In genomic region chr17:46853281-46853680, GRCm38 (mm10) we compare ENCODE assay signal across 9 mouse cellular contexts. TPM values are rescaled to one million over a fixed set of nuclear protein-coding genes. Genes with fewer than 3 reads are reported as not detected.
DNase-seq lines count a peak whose midpoint lies in the region; ATAC-seq lines count a peak whose summit lies in the region.
"Had no signal": no experiment of that assay in that cellular context is flagged by ENCODE, and none has a peak within 500 bp of the region (broad histone marks: within the 10 kb centered on the region; RNA-seq: fewer than 3 reads in every experiment).

No protein-coding gene starts in this region.

- no peak for ATAC-seq in forebrain, embryonic 12.5 days (ENCODE audit: low FRiP score)

- no peaks in the 10 kb centered on the region for H3K9me3 ChIP-seq in forebrain, embryonic 12.5 days

- 63% methylated on average over 6 of the region's 6 CpGs for WGBS in forebrain, embryonic 12.5 days

- H3K36me3 ChIP-seq in forebrain, embryonic 12.5 days (replicated peaks), result no peaks in the 10 kb centered on the region; the same call in 1 of the 2 replicates

- H3K4me2 ChIP-seq in forebrain, embryonic 12.5 days, result no peak overlapping the region

- no peaks in the 10 kb centered on the region for H3K27me3 ChIP-seq in forebrain, embryonic 12.5 days

- DNase-seq in layer of hippocampus, adult 11-12 months (ENCODE audit: low spot score), result peak; percentile 68
- no peak for DNase-seq in layer of hippocampus, adult 9-10 months (ENCODE audit: low spot score)
- DNase-seq in adrenal gland, adult 8-10 months, result peak; percentile 49
- peak; percentile 47 for DNase-seq in heart, postnatal 25 days (ENCODE audit: low spot score)
- DNase-seq in layer of hippocampus, adult 8-10 months (ENCODE audit: low spot score in 2 of 2), result peak; percentile 59 to 65
- DNase-seq in lung, postnatal 4 days, result peak; percentile 72 to 88
- peak; percentile 65 for DNase-seq in testis, postnatal 14 days (ENCODE audit: low spot score)

- intact Hi-C loops in heart, postnatal 25 days (cut with DNase I), result no loop called here

- no peak overlapping the region for H3K9ac ChIP-seq in forebrain, embryonic 12.5 days

- no peak overlapping the region for H3K4me3 ChIP-seq in forebrain, embryonic 12.5 days (replicated peaks)

- H3K27ac ChIP-seq in forebrain, embryonic 12.5 days, result peak overlapping the region; percentile 65

- H3K4me1 ChIP-seq in forebrain, embryonic 12.5 days, result peaks cover 28% of the 10 kb centered on the region

RNA-seq across cellular contexts. Expression of gene Bicral, which starts 5.0 kb away (rescaled TPM):
- total RNA-seq in adrenal gland, adult 8-10 months (2022), result 10 to 100 TPM; 22.1 to 32.4 (median 26.6) TPM
- polyA plus RNA-seq in forebrain, embryonic 12.5 days (2016; fragmentation: Nextera tagmentation; extraction: Ambion mirVana), result 7.1 and 7.5 TPM in 2 replicates
- 10 to 100 TPM; 15.0 to 16.7 TPM for total RNA-seq in heart, postnatal 25 days (2021)
- 10 to 100 TPM; 51.9 to 67.7 (median 61.2) TPM for total RNA-seq in layer of hippocampus, adult 8-10 months (2022)

RNA-seq across cellular contexts. Expression of gene Tbcc, which starts 37.2 kb away (rescaled TPM):
- total RNA-seq in adrenal gland, adult 8-10 months (2022), result 10 to 100 TPM; 22.8 to 28.3 (median 26.7) TPM
- 63.2 and 67.3 TPM in 2 replicates for polyA plus RNA-seq in forebrain, embryonic 12.5 days (2016; fragmentation: Nextera tagmentation; extraction: Ambion mirVana)
- total RNA-seq in heart, postnatal 25 days (2021), result 10 to 100 TPM; 15.5 to 17.7 TPM
- total RNA-seq in layer of hippocampus, adult 8-10 months (2022), result 10 to 100 TPM; 24.8 to 38.5 (median 33.2) TPM

RNA-seq across cellular contexts. Expression of gene Prph2, which starts 57.0 kb away (rescaled TPM):
- not detected for total RNA-seq in adrenal gland, adult 8-10 months (2022)
- not detected in 2 replicates for polyA plus RNA-seq in forebrain, embryonic 12.5 days (2016; fragmentation: Nextera tagmentation; extraction: Ambion mirVana)
- not detected for total RNA-seq in heart, postnatal 25 days (2021)
- not detected for total RNA-seq in layer of hippocampus, adult 8-10 months (2022)
- polyA plus RNA-seq: large intestine, adult 2 months had no signal
